Mouse (Mus musculus): ENCODE measurements around the gene Socs1. TPM values are rescaled to one million over a fixed set of nuclear protein-coding genes. Genes with fewer than 3 reads are reported as not detected.
"Not testable (repeated sequence)": the region's sequence is repeated elsewhere in the genome, so short reads cannot be mapped to it uniquely, and the experiment has no call there.

Socs1 gene
- total and polyA plus RNA-seq, 3 experiments: 0.34 to 1.2 (median 0.48) TPM

DNA sequence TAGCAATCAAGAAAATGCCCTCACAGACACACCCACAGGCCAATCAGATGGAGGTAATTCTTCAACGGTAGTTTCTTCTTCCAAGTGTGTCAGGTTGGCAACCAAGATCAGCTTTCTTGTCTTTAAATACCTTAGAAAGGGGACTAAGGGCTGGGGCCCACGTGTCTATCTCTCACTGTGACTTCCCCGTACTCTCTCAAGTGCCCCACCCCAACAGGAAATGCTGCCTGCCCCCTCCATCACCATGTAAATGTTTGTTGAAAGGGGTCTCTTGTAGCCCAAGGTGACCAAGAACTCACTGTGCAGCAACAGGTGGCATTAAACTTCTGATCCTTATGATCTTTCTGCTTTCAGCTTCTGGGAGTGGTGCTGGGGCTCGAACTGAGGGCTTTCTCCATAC lies 28.4 kb upstream of the Socs1 start:
- H3K9ac ChIP-seq (ENCODE audit: low read depth, low read length): no peak overlapping the region
- no peak for DNase-seq
- no peak for TF ChIP-seq CTCF (IDR thresholded peaks at IDR 0.05)
- no peak overlapping the region for H3K4me3 ChIP-seq
- H3K27me3 ChIP-seq (ENCODE audit: control insufficient read depth, insufficient read depth, low read length): no peaks in the 10 kb centered on the region
- no peaks in the 10 kb centered on the region for H3K36me3 ChIP-seq (ENCODE audit: control insufficient read depth, insufficient read depth, low read length)
- no peak overlapping the region for H3K27ac ChIP-seq
- WGBS: 85% methylated on average over 4 of the region's 4 CpGs
- intact Hi-C loops (cut with DNase I): no loop called here
- H3K79me2 ChIP-seq (replicated peaks; ENCODE audit: control insufficient read depth, insufficient read depth, low read length): no peaks in the 10 kb centered on the region
- H3K4me1 ChIP-seq (ENCODE audit: control insufficient read depth, insufficient read depth, low read length): peaks cover 2% of the 10 kb centered on the region

DNA sequence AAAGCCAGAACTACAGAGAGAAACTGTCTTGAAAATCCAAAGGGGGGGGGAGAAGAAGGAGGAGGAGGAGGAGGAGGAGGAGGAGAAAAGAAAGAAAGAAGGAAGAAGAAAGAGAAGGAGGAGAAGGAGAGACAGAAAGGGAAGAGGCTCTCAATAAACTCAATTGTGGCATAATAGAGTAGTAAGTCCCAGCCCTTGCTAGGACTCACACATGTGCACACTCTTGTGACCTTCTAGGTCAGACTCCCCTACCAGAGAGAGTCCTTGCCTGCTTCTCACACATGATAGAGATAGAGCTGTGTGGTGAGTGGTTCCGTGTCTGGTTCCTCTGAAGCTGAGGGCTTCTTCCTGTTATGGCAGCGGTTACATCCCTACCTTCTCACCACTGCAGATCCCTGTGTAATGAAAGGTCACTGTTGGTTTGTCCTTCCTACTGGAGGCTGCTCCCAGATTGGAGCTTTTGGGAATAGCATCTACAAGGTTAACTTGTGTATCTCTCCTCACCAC lies 27.6 kb upstream of the Socs1 start, which contains the start of gene Gm11172:
Gm11172 (plus strand) TSS at position 51 of the 507 bp plus-strand sequence.
- Histone ChIP-seq H3K4me1 (ENCODE audit: control insufficient read depth, insufficient read depth, low read length) (peaks cover 2% of the 10 kb centered on the region), H3K27me3 (ENCODE audit: control insufficient read depth, insufficient read depth, low read length) (no peaks in the 10 kb centered on the region), H3K27ac (no peak within 1 kb of the TSS), H3K9ac (ENCODE audit: low read depth, low read length) (no peak within 1 kb of the TSS), H3K4me3 (no peak within 1 kb of the TSS), H3K79me2 (replicated peaks; ENCODE audit: control insufficient read depth, insufficient read depth, low read length) (no peaks in the 10 kb centered on the region), H3K36me3 (ENCODE audit: control insufficient read depth, insufficient read depth, low read length) (no peaks in the 10 kb centered on the region)
- DNase-seq: no peak
- intact Hi-C loops (cut with DNase I): no loop called here
- 67% methylated on average over 2 of the region's 2 CpGs for WGBS
- TF ChIP-seq POLR2A (IDR thresholded peaks at IDR 0.05; ENCODE audit: insufficient read depth, low read depth, low read length): no peak
- no peak for TF ChIP-seq EP300 (IDR thresholded peaks at IDR 0.05; ENCODE audit: insufficient read depth, low read depth, low read length)

- intact Hi-C loops (cut with DNase I): no loop called here
- no peak overlapping the region for H3K4me3 ChIP-seq
- WGBS: 96% methylated on average over 1 of the region's 1 CpGs
- no peaks in the 10 kb centered on the region for H3K27me3 ChIP-seq (ENCODE audit: control insufficient read depth, insufficient read depth, low read length)
- H3K4me1 ChIP-seq (ENCODE audit: control insufficient read depth, insufficient read depth, low read length): peaks cover 2% of the 10 kb centered on the region
- H3K36me3 ChIP-seq (ENCODE audit: control insufficient read depth, insufficient read depth, low read length): no peaks in the 10 kb centered on the region
- no peak for DNase-seq
- no peaks in the 10 kb centered on the region for H3K79me2 ChIP-seq (replicated peaks; ENCODE audit: control insufficient read depth, insufficient read depth, low read length)
- H3K9ac ChIP-seq (ENCODE audit: low read depth, low read length): no peak overlapping the region
- H3K27ac ChIP-seq: no peak overlapping the region
- TF ChIP-seq CTCF (IDR thresholded peaks at IDR 0.05): no peak
These were observed 25.0 kb upstream of the Socs1 start for GRCm38 (mm10) chr16:10810376-10810775.

- no peaks in the 10 kb centered on the region for H3K27me3 ChIP-seq (ENCODE audit: control insufficient read depth, insufficient read depth, low read length)
- H3K36me3 ChIP-seq (ENCODE audit: control insufficient read depth, insufficient read depth, low read length): no peaks in the 10 kb centered on the region
- H3K4me1 ChIP-seq (ENCODE audit: control insufficient read depth, insufficient read depth, low read length): no peaks in the 10 kb centered on the region
- H3K79me2 ChIP-seq (replicated peaks; ENCODE audit: control insufficient read depth, insufficient read depth, low read length): no peaks in the 10 kb centered on the region
- TF ChIP-seq POLR2A (IDR thresholded peaks at IDR 0.05; ENCODE audit: insufficient read depth, low read depth, low read length): no peak
- no peak for TF ChIP-seq EP300 (IDR thresholded peaks at IDR 0.05; ENCODE audit: insufficient read depth, low read depth, low read length)
- TF ChIP-seq CTCF (IDR thresholded peaks at IDR 0.05): no peak
- H3K4me3 ChIP-seq: no peak within 1 kb of the TSS
- intact Hi-C loops (cut with DNase I): no loop called here
- no peak within 1 kb of the TSS for H3K9ac ChIP-seq (ENCODE audit: low read depth, low read length)
- DNase-seq: no peak
- H3K27ac ChIP-seq: no peak within 1 kb of the TSS
- WGBS: 84% methylated on average over 10 of the region's 10 CpGs
These were observed 20.6 kb upstream of the Socs1 start, which contains the start of gene Prm1 for GRCm38 (mm10) chr16:10805789-10806527. TSS of gene Prm1 (minus strand) at chr16:10805839.

GRCm38 (mm10) chr16:10802420-10802819 lies 17.1 kb upstream of the Socs1 start:
- H3K79me2 ChIP-seq (replicated peaks; ENCODE audit: control insufficient read depth, insufficient read depth, low read length); H3K4me3 ChIP-seq; DNase-seq; H3K27ac ChIP-seq; intact Hi-C loops (cut with DNase I); H3K36me3 ChIP-seq (ENCODE audit: control insufficient read depth, insufficient read depth, low read length); H3K9ac ChIP-seq (ENCODE audit: low read depth, low read length); H3K27me3 ChIP-seq (ENCODE audit: control insufficient read depth, insufficient read depth, low read length); H3K4me1 ChIP-seq (ENCODE audit: control insufficient read depth, insufficient read depth, low read length): not testable (repeated sequence)
- WGBS: 77% methylated on average over 3 of the region's 3 CpGs

- no peaks in the 10 kb centered on the region for H3K79me2 ChIP-seq (replicated peaks; ENCODE audit: control insufficient read depth, insufficient read depth, low read length)
- no peaks in the 10 kb centered on the region for H3K4me1 ChIP-seq (ENCODE audit: control insufficient read depth, insufficient read depth, low read length)
- intact Hi-C loops (cut with DNase I): no loop called here
- no peak for TF ChIP-seq EP300 (IDR thresholded peaks at IDR 0.05; ENCODE audit: insufficient read depth, low read depth, low read length)
- no peak for TF ChIP-seq POLR2A (IDR thresholded peaks at IDR 0.05; ENCODE audit: insufficient read depth, low read depth, low read length)
- WGBS: 83% methylated on average over 6 of the region's 6 CpGs
- no peak within 1 kb of the TSS for H3K27ac ChIP-seq
- no peaks in the 10 kb centered on the region for H3K36me3 ChIP-seq (ENCODE audit: control insufficient read depth, insufficient read depth, low read length)
- no peaks in the 10 kb centered on the region for H3K27me3 ChIP-seq (ENCODE audit: control insufficient read depth, insufficient read depth, low read length)
- H3K9ac ChIP-seq (ENCODE audit: low read depth, low read length): no peak within 1 kb of the TSS
- no peak for DNase-seq
- H3K4me3 ChIP-seq: no peak within 1 kb of the TSS
These were observed 10.7 kb upstream of the Socs1 start, which contains the start of gene Prm2 for GRCm38 (mm10) chr16:10796034-10796433. TSS of gene Prm2 (minus strand) at chr16:10796134.
